Mouse (Mus musculus) CD4-positive naive resting alpha-beta T cell, adult 76 days (primary cell): Measurements from ENCODE around the gene Bcat2. TPM values are rescaled to one million over a fixed set of nuclear protein-coding genes. Genes with fewer than 3 reads are reported as not detected.

Experiments
- total RNA-seq: library from RNA; stranded (reverse); gene quantifications from one replicate; pipeline ENCODE4 v1.2.4, GENCODE M21; 2023

Gene Bcat2
- 65.6 TPM for total RNA-seq

GRCm38 (mm10) chr7:45570103-45570741 is at the start of gene Bcat2:
Gene Bcat2, plus strand, starts transcription at chr7:45570153.

GRCm38 (mm10) chr7:45525809-45526473 is 44.0 kb upstream of the Bcat2 start, which contains the start of the genes Ppp1r15a and Plekha4:
Gene Ppp1r15a, minus strand, starts transcription at chr7:45526268.
Gene Plekha4, plus strand, starts transcription at chr7:45526330.

DNA sequence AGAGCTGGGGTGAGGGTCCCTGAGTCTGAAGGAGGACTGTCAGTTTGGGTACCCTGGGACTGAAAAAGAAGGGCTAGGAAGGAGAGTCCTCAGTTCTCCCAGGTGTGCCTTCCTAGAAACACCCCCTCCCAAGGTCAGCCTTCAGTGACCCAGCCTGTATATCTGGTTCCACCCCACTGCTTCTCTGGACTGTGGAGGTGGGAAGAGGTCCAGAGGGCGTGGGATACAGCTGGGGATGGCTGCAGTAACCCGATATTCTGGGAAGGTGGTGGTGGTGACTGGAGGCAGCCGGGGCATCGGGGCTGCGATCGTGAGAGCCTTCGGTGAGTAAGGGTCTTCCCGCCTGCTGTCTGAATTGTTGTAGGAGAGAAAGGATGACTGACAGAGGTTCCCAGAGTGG is 15.2 kb upstream of the Bcat2 start, which contains the start of gene Hsd17b14:
Gene Hsd17b14 (plus strand): TSS at position 150 of the 400 bp plus-strand sequence.

DNA sequence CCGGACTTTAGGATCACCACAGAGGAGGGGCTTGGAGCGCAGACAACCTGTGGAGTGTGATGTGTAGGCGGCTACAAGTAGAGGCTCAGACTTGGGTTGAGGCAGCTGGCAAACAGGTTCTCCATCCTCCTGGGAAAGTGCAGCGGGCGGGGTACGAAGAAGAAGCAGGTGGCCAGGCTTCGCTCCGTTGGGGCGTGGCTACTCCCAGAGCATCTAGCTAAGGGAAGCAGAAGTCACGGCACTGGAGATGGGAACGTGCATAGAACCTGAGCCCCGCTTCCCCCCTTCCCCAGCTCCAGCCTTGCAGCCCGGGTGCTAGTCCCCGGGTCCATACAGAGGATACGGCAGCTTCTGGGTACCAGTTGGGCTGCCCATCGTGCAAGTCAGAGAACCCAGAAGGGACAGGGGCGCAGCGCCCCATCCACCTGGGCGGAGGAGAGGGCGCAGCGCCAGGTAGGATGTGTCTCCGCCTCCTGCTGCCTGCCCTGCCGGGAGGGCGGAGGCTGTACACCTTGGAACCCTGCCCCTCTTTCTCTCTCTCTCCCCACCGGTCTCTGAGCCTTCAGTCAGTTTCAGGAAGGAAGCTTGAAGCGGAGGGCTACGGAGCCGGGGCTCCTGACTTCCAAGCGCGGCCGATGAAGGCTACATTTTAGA is 47.2 kb downstream of the Bcat2 start, which contains the start of gene Fut1:
Gene Fut1 (plus strand): TSS at position 248 of the 654 bp plus-strand sequence.

DNA sequence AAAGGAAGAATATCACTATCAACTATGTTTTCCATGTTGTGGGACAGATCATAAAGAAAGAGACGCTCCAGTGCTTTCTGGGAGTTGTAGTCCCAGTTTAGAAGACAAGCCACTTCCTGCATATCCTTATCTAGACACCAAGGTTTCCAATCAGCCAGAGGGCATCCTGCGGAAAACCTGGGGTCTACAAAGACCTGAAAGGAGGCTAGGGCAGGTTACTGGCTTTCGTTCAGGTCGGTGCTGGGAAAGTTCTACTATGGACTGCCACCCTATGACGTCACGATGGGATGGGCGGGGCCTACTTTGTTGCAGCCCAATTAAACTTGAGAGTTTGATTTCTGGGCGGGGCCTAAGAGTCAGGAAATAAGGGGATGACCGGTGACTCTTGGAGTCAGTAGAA is 51.5 kb downstream of the Bcat2 start, which contains the start of gene Izumo1:
Gene Izumo1 (plus strand): TSS at position 369 of the 400 bp plus-strand sequence.

GRCm38 (mm10) chr7:45627261-45627660 is 57.3 kb downstream of the Bcat2 start, which contains the start of gene Rasip1:
Gene Rasip1, plus strand, starts transcription at chr7:45627488.

Other genes starting within 250 kb of the Bcat2 start
- gene Trpm4, start 236.4 kb upstream of the Bcat2 start, total RNA-seq = 8.1 TPM
- gene Hrc, start 234.9 kb upstream of the Bcat2 start, total RNA-seq = not detected
- 0.26 TPM for gene Ppfia3, start 203.1 kb upstream of the Bcat2 start, total RNA-seq
- gene Lin7b, start 199.6 kb upstream of the Bcat2 start, total RNA-seq = not detected
- gene Snrnp70, start 174.4 kb upstream of the Bcat2 start, total RNA-seq = 741 TPM
- gene Kcna7, start 164.5 kb upstream of the Bcat2 start, total RNA-seq = not detected
- not detected for gene Ntf5, start 156.5 kb upstream of the Bcat2 start, total RNA-seq
- not detected for gene Lhb, start 149.3 kb upstream of the Bcat2 start, total RNA-seq
- 6.8 TPM for gene Gys1, start 135.3 kb upstream of the Bcat2 start, total RNA-seq
- 48.1 TPM for gene Ruvbl2, start 132.1 kb upstream of the Bcat2 start, total RNA-seq
- 649 TPM for gene Ftl1, start 110.3 kb upstream of the Bcat2 start, total RNA-seq
- 78.4 TPM for gene Bax, start 103.3 kb upstream of the Bcat2 start, total RNA-seq
- not detected for gene Tulp2, start 88.3 kb upstream of the Bcat2 start, total RNA-seq
- gene Gm45808, start 83.3 kb upstream of the Bcat2 start, total RNA-seq = not detected
- 1.8 TPM for gene Dhdh, start 81.3 kb upstream of the Bcat2 start, total RNA-seq
- gene Nucb1, start 59.7 kb upstream of the Bcat2 start, total RNA-seq = 61.9 TPM
- gene Ppp1r15a, start 43.9 kb upstream of the Bcat2 start, total RNA-seq = 681 TPM
- 1.2 TPM for gene Plekha4, start 43.8 kb upstream of the Bcat2 start, total RNA-seq
- not detected for gene Hsd17b14, start 15.3 kb upstream of the Bcat2 start, total RNA-seq
- not detected for gene Fgf21, start 45.3 kb downstream of the Bcat2 start, total RNA-seq
- gene Fut1, start 47.1 kb downstream of the Bcat2 start, total RNA-seq = not detected
- gene Izumo1, start 51.7 kb downstream of the Bcat2 start, total RNA-seq = not detected
- gene Rasip1, start 57.3 kb downstream of the Bcat2 start, total RNA-seq = 0.73 TPM
- gene Mamstr, start 69.8 kb downstream of the Bcat2 start, total RNA-seq = not detected
- not detected for gene Fut2, start 96.2 kb downstream of the Bcat2 start, total RNA-seq
- not detected for gene Ntn5, start 113.9 kb downstream of the Bcat2 start, total RNA-seq
- gene Sec1, start 124.2 kb downstream of the Bcat2 start, total RNA-seq = not detected
- gene Car11, start 129.7 kb downstream of the Bcat2 start, total RNA-seq = 8.1 TPM
- 29.5 TPM for gene Dbp, start 134.9 kb downstream of the Bcat2 start, total RNA-seq
- gene Rpl18, start 145.3 kb downstream of the Bcat2 start, total RNA-seq = 2,694 TPM
- 21.3 TPM for gene Sphk2, start 147.8 kb downstream of the Bcat2 start, total RNA-seq
- 1.5 TPM for gene Fam83e, start 151.1 kb downstream of the Bcat2 start, total RNA-seq
- gene Spaca4, start 155.7 kb downstream of the Bcat2 start, total RNA-seq = not detected
- gene Lmtk3, start 213.6 kb downstream of the Bcat2 start, total RNA-seq = 0.82 TPM
- gene Sult2b1, start 214.5 kb downstream of the Bcat2 start, total RNA-seq = 5.2 TPM
- gene Cyth2, start 244.4 kb downstream of the Bcat2 start, total RNA-seq = 137 TPM